Mouse (Mus musculus) stomach, embryonic 14.5 days (tissue): Measurements from ENCODE around the gene Grm8. TPM values are rescaled to one million over a fixed set of nuclear protein-coding genes. Genes with fewer than 3 reads are reported as not detected.
"Not testable (repeated sequence)": the region's sequence is repeated elsewhere in the genome, so short reads cannot be mapped to it uniquely, and the experiment has no call there.

ENCODE experiments used
- ATAC-seq: fragments of 200-750 bp; cut with Nextera tagmentation; 2 replicates; pipeline ENCODE4 v1.8.0; 2017; ENCODE audit warnings: low read depth, moderate TSS enrichment; ENCODE audit not compliant: insufficient number of reproducible peaks, insufficient read depth, low FRiP score
- H3K27ac ChIP-seq: fragments of 300-500 bp; sonication (generic); 2 replicates; pipeline ENCODE4 v1.5.1; 2014; ENCODE audit warnings: mild to moderate bottlenecking, low read length, moderate library complexity, mixed read lengths
- H3K27me3 ChIP-seq: fragments of 300-500 bp; sonication (generic); 2 replicates; pipeline ENCODE4 v1.6.1; 2014; ENCODE audit warnings: low read length, control low read depth, mixed read lengths; ENCODE audit not compliant: control insufficient read depth, insufficient read depth
- H3K36me3 ChIP-seq: fragments of 300-500 bp; sonication (generic); 2 replicates; pipeline ENCODE4 v1.6.1; 2014; ENCODE audit warnings: mild to moderate bottlenecking, control low read depth, low read length, moderate library complexity, mixed read lengths; ENCODE audit not compliant: control insufficient read depth, insufficient read depth
- H3K4me1 ChIP-seq: fragments of 300-500 bp; sonication (generic); 2 replicates; pipeline ENCODE4 v1.6.1; 2014; ENCODE audit warnings: low read length, control low read depth, mixed read lengths; ENCODE audit not compliant: control insufficient read depth, insufficient read depth
- H3K4me2 ChIP-seq: fragments of 300-500 bp; sonication (generic); replicated peaks from 2 replicates; pipeline ENCODE4 v1.6.1; 2014; ENCODE audit warnings: low read depth, low read length, control low read depth
- H3K4me3 ChIP-seq: fragments of 300-500 bp; sonication (generic); 2 replicates; pipeline ENCODE4 v1.5.1; 2014; ENCODE audit warnings: low read depth, low read length, control low read depth
- H3K9ac ChIP-seq: fragments of 300-500 bp; sonication (generic); replicated peaks from 2 replicates; pipeline ENCODE4 v1.6.1; 2014; ENCODE audit warnings: low read depth, mild to moderate bottlenecking, control low read depth, low read length, moderate library complexity, mixed read lengths
- H3K9me3 ChIP-seq: fragments of 300-500 bp; sonication (generic); 2 replicates; pipeline ENCODE4 v1.6.1; 2016; ENCODE audit warnings: low read depth, low read length, control low read depth; ENCODE audit not compliant: control insufficient read depth
- WGBS: fragments of 180-500 bp; shearing (Covaris S2); extraction: QIAGEN DNeasy Blood & Tissue Kit; methylation state at CpG from one replicate; pipeline ENCODE4 v1.1.7; 2014; 5-methylcytosine and 5-hydroxymethylcytosine counted together
- polyA plus RNA-seq: library from polyadenylated mRNA; unstranded; fragments of >200 nt; fragmentation: Nextera tagmentation; extraction: Ambion mirVana; gene quantifications from 2 replicates; pipeline ENCODE4 v1.2.1, GENCODE M21; 2014

The Grm8 gene
- polyA plus RNA-seq, 1 experiment from 2014 or later = 2.1 TPM

DNA sequence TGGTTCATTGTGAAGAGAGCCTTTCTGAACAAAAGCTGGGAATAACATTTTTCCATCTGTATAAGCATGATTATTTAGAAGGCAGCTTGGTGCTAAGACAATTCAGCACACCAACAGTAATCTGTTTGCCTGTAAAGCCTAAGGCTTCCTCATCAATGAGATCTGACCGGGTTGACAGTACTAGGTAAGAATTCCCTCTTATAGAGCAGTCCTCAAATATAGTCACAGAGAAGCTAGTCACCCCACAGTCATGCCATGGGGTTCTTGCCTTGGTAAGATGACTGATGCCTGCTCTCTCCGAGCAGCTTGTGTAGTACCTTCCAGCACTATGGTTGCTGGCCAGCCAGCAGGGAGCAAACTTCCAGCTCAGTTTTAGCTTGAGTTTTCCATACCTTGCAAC lies 246.6 kb downstream of the Grm8 start:
- H3K27me3 ChIP-seq = no peaks in the 10 kb centered on the region
- H3K4me1 ChIP-seq = no peaks in the 10 kb centered on the region
- H3K4me3 ChIP-seq = no peak overlapping the region
- ATAC-seq = no peak
- no peak overlapping the region for H3K27ac ChIP-seq
- no peaks in the 10 kb centered on the region for H3K36me3 ChIP-seq
- 84% methylated on average over 2 of the region's 2 CpGs for WGBS
- no peak overlapping the region for H3K4me2 ChIP-seq
- no peak overlapping the region for H3K9ac ChIP-seq
- H3K9me3 ChIP-seq = no peaks in the 10 kb centered on the region

DNA sequence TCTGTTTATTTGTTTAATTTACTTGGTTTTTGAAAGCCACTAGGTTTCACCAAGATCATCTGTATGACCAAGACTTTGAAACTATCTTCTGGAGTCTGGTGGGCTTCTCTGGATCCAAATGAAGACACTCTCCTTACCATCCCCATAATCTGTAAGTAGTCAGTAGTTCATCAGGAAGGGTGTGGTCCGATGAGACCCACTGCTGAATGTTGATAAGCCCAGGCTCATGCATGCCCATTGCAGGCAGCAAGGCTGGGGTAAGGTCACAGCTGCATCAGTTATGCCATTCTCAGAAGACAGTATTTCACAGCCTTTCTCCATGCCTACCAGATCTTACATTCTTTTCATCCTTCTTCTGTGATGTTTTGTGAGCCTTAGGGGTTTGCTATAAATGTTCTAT lies 247.1 kb downstream of the Grm8 start:
- 91% methylated on average over 1 of the region's 1 CpGs for WGBS
- Histone ChIP-seq H3K4me2 (no peak overlapping the region), H3K9ac (no peak overlapping the region), H3K4me1 (no peaks in the 10 kb centered on the region), H3K27me3 (no peaks in the 10 kb centered on the region), H3K36me3 (no peaks in the 10 kb centered on the region), H3K9me3 (no peaks in the 10 kb centered on the region), H3K27ac (no peak overlapping the region), H3K4me3 (no peak overlapping the region)
- ATAC-seq = no peak

DNA sequence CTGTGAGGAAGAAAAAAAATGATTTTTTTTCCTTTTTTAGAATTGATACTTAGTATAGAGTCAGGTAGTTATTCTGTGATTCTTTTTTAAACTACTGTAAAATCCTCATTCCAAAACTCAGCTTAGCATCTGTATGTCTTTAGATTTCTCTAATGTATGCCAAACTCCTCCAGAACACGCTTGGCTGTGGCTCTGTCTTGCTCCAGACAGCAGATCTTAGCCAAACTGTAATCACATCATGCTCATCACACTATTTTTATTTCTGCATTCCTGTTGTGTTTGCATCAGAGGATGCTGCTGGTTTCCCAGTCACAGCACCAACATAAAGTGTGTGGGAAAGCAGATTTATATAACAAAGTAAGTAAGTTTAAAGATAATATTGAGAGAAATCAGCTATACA lies 249.2 kb downstream of the Grm8 start:
- H3K9ac ChIP-seq = no peak overlapping the region
- 61% methylated on average over 1 of the region's 1 CpGs for WGBS
- no peaks in the 10 kb centered on the region for H3K4me1 ChIP-seq
- H3K4me3 ChIP-seq = no peak overlapping the region
- H3K4me2 ChIP-seq = no peak overlapping the region
- no peaks in the 10 kb centered on the region for H3K9me3 ChIP-seq
- H3K27ac ChIP-seq = no peak overlapping the region
- no peaks in the 10 kb centered on the region for H3K27me3 ChIP-seq
- ATAC-seq = no peak
- H3K36me3 ChIP-seq = no peaks in the 10 kb centered on the region

DNA sequence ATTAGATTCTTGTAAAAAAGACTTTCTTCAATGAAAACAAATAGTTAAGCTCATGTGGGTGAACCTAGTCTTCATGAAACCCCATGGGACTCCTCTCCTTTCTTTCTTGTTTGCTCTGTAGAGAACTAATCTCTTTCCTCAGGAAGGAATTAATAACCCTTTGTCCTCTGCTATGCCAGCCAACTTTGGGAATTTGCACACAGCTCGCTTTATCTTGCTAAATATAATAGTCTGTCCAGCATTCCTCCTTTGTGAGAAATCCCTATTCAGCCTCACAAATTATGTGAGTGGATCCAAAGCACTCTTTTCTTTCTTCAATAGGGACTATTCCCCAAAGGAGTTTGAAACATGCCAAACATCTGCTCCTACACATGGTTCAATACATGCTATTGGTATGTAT lies 285.3 kb downstream of the Grm8 start:
- Histone ChIP-seq H3K9ac (no peak overlapping the region), H3K4me1 (no peaks in the 10 kb centered on the region), H3K4me3 (no peak overlapping the region), H3K36me3 (no peaks in the 10 kb centered on the region), H3K4me2 (no peak overlapping the region), H3K27me3 (no peaks in the 10 kb centered on the region), H3K9me3 (no peaks in the 10 kb centered on the region), H3K27ac (no peak overlapping the region)
- no peak for ATAC-seq
- 73% methylated on average over 1 of the region's 1 CpGs for whole genome bisulfite sequencing

DNA sequence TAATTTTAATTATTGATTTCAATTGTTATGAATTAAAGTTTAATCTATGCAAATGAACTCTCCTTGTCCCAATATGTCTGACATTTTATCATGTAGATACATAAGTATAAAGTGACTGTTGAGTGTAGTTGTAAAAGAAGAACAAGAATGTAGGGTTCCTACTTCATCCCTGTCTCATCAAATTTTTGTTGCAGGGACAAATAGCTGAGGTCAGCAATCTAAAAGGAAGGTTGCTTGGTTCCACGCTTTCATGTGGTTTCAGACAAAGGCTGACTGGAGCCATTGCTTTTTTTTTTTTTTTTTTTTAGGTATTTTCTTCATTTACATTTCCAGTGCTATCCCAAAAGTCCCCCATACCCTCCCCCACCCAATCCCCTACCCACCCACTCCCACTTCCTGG lies 298.8 kb downstream of the Grm8 start:
- Histone ChIP-seq H3K4me3 (no peak overlapping the region), H3K4me2 (no peak overlapping the region), H3K4me1 (no peaks in the 10 kb centered on the region), H3K27me3 (no peaks in the 10 kb centered on the region), H3K36me3 (no peaks in the 10 kb centered on the region), H3K27ac (no peak overlapping the region), H3K9me3 (no peaks in the 10 kb centered on the region), H3K9ac (no peak overlapping the region)
- no peak for ATAC-seq
- WGBS = 95% methylated on average over 1 of the region's 1 CpGs

DNA sequence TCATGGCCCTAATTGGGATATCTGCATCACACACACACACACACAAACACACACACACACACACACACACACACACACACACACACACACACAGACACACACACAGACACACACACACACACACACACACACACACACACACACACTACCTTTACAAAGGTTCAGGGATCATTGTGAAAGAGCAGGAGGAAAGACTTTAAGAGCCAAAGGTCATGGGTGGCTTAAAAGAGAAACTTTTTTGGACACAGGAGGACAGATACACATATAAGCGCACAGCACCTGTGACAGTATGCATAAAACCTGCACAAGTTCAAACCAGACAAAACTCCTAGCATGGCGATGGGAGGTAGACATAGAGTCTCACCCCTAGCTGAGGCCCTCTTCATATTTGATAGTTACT lies 315.2 kb downstream of the Grm8 start:
- not testable (repeated sequence) for H3K9ac ChIP-seq, ATAC-seq, H3K4me2 ChIP-seq, H3K9me3 ChIP-seq, H3K36me3 ChIP-seq, H3K4me1 ChIP-seq, H3K27ac ChIP-seq, H3K27me3 ChIP-seq, H3K4me3 ChIP-seq
- 91% methylated on average over 2 of the region's 2 CpGs for WGBS

DNA sequence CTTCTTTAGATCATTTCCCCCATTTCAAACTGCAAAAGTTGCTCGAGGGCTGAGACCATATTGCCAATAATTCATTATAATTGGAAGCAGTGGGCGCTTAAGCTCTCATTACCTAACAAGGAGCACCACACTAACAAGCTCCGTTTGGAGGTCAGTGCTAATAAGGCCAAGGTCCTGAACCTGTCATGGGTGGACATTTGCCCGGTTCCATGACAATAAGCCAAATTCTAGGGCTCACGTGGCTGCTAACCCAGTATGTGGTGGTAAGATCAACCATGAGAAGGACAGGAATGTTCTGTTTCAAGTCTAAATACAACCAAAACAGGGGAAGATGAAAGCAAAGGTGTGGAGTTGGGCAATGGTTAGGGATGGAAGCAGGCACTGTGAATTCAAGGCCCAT lies 322.2 kb downstream of the Grm8 start:
- no peak overlapping the region for H3K4me2 ChIP-seq

DNA sequence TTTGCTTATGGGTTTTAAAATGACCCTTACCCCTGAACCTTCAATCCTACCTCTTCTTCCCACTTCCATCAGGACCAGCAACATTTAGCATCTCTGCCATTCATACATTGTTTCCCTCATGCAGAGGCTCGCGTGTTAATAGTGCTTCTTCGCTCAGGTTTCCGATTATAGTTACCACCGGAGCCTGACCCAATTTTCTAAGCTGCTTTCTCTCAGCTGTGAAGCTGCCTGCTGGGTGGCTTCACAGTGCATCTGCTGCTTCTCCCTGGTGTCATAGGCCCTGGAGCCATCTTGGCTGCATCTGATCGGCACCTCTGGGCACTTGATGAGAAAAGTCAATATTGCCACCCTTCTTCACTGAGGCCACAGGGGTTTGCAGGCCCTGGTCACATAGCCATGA lies 325.0 kb downstream of the Grm8 start:
- no peak overlapping the region for H3K4me2 ChIP-seq
- H3K4me1 ChIP-seq = no peaks in the 10 kb centered on the region
- H3K9me3 ChIP-seq = no peaks in the 10 kb centered on the region
- 83% methylated on average over 6 of the region's 6 CpGs for WGBS
- H3K9ac ChIP-seq = no peak overlapping the region
- H3K27ac ChIP-seq = no peak overlapping the region
- H3K27me3 ChIP-seq = no peaks in the 10 kb centered on the region
- H3K4me3 ChIP-seq = no peak overlapping the region
- ATAC-seq = no peak
- H3K36me3 ChIP-seq = no peaks in the 10 kb centered on the region

More for the DNA sequence above, 322.2 kb downstream of the Grm8 start:
- H3K36me3 ChIP-seq = no peaks in the 10 kb centered on the region
- no peak overlapping the region for H3K4me3 ChIP-seq
- ATAC-seq = no peak
- H3K9me3 ChIP-seq = no peaks in the 10 kb centered on the region
- H3K27ac ChIP-seq = no peak overlapping the region
- no peak overlapping the region for H3K9ac ChIP-seq
- H3K27me3 ChIP-seq = no peaks in the 10 kb centered on the region
- 80% methylated on average over 5 of the region's 5 CpGs for WGBS
- H3K4me1 ChIP-seq = no peaks in the 10 kb centered on the region

DNA sequence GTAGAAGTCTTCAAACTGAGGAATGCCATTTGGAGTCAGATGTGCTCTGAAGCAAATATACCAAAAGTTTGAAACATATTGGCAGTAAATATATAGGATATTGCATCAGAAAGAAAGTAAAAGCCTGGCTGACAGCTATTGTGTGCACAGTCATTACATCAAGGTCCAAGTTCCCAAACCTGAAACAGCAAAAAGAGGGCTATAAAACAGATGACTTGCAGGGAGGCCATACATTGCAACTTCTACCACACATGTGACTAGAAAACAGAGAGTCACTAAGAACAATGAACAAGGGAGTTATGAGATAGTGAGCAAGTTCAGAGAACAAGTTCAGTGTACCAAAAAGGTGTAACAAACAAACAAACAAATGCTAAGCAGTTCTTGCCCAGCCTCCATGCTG lies 328.2 kb downstream of the Grm8 start:
- no peak overlapping the region for H3K4me2 ChIP-seq
- no peaks in the 10 kb centered on the region for H3K4me1 ChIP-seq
- no peak overlapping the region for H3K9ac ChIP-seq
- H3K27ac ChIP-seq = no peak overlapping the region
- no peak overlapping the region for H3K4me3 ChIP-seq
- no peaks in the 10 kb centered on the region for H3K9me3 ChIP-seq
- H3K27me3 ChIP-seq = no peaks in the 10 kb centered on the region
- no peak for ATAC-seq
- no peaks in the 10 kb centered on the region for H3K36me3 ChIP-seq
